Mouse (Mus musculus) thymus, postnatal 14 days (tissue): ENCODE results near the gene Chd2.
A peak's percentile ranks its signal among the peaks of the same experiment; 100 is the strongest.
"Not testable (repeated sequence)": the region's sequence is repeated elsewhere in the genome, so short reads cannot be mapped to it uniquely, and the experiment has no call there.

Source experiments
- DNase-seq: peaks from one replicate; pipeline ENCODE4 v3.0.0; 2021

Chd2 gene

DNA sequence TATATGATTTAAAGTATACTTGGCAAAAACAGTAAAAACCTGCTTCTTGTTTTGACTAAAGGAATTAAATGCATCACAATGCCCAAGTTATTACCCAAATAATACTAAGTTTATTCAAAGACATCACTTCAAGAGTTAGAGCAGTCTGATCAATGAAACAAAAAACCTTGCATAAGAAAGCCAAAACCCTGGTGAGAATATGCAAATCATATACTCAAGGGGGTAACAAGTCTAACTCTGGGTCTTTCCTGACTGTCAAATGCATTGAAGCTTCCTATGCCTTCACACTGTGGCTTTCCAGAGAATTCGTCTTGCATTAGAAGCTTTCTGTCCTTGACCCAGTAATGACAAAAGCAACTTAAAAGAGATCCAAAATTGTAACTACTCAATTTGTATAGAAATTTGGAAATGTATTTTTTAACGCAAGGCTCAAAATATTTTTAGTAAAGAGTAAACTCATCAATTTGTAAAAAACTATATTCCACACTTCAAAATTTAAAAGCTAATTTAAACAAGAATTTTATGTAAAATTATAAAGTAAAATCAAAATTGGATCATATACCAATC lies 2.4 kb downstream of the Chd2 start:
- no peak for DNase-seq

DNA sequence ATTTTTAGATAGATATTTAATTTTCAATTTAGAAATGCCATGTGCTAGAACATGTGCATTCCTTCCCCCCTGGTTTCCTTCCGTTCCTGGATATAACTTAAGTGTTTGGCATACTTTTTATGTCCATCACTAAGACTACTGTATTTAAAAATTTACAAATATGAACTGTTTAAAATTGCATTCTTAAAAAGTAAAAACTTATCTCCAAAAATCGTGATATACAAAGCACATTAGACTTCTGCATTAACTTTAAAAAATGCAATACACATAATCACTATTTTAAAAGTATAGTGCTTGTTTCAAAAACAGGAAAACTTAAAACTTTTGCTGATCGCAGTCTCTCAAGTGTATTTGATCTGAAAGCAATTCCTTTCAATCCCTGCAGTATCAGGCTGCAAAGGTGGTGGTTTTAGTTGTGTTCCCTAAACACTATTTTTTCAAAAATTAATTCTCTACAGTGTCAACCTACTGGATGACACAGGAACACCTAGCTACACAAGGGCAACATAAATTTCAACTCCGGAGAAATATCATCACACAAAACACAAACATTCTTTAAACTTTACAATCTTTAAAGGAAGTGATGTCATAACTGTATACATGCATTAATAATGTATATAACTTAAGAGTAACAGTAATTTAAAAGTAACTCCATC lies 3.1 kb downstream of the Chd2 start:
- DNase-seq = no peak

DNA sequence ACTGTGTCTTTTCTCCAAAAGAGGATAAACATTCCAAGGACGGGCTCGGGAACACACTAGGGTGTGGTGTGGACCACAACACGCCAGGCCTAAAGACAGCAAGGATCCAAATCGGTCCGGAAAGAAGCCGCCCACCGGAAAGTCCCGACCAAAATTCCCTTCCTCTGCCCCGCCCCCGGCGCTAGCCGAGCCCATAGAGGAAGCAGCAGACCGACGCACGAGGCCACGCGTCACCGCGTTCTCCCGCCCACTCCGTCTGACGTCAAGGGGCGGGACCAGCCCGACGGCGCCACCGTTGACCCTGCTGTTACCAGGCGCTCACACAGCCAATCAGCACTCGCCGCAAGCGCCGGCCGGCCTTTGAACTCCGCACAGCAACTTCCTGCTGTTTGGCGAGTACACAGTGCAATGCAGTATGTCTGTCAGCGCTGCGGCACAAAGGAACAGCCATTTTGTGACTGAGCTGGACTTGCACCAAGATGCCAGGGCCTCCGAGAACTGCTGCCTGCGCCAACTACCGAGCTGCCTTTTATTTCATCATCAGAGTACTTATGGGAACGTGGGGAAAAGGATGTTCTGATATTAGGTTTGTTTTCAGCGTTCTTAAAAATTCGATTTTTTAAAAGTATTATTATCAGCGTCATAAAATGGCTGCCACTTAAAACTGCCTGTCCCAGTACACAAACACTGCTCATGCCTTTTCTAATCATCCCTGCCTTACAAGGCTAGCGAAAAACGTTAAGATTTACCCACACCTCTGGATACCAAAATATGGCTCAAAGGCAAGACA lies 3.8 kb downstream of the Chd2 start:
- peak; percentile 100 for DNase-seq

DNA sequence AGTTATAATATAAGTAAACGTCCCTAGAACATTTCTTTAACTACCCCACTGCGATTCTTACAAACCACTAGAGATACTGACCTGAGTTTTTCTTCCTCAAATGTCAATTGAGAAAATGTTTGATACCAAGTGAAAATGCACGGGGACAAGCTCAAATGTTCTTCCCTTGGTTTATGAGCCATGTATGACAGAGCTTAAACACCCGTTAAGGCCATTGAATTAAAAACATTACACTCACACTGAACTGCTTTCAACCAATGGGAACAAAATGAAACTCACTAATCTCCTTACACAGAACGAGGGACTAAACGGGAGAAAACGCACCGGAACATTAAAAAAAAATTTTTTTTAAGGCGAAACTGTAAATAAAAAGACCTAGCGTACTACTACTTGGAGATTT lies 4.4 kb downstream of the Chd2 start:
- DNase-seq = no peak

DNA sequence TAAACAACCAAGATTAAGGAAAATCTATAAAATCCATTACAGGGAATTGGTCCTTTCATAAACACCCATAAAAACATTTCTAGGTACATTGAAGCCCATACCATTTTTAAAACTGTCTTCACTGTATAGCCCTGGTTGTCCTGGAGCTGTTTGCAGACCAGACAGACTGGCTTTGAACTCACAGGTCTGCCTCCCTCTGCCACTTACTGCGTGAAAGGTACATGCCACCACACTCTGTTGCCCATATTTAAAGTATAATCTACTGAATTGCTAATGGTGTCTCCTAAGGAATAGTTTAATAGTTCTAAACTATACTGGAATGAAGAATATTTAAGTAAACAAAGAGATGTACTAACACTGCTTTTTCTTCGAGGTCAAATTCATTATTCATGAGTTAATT lies 5.1 kb downstream of the Chd2 start:
- no peak for DNase-seq

DNA sequence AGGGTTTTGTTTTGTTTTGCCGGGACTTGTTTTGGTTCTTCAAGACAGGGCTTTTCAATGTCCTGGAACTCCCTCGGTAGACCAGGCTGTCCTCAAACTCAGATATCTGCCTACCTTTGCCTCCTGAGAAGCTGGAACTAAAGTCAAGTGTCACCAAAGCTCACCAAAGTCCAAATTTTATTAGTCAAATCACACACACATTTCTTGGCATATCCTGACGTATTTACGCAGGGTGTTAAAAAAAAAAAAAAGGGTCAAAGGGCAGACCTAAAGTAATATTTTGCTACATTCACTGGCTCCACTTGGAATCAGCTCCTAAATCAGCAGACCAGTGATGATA lies 5.8 kb downstream of the Chd2 start:
- DNase-seq = no peak

DNA sequence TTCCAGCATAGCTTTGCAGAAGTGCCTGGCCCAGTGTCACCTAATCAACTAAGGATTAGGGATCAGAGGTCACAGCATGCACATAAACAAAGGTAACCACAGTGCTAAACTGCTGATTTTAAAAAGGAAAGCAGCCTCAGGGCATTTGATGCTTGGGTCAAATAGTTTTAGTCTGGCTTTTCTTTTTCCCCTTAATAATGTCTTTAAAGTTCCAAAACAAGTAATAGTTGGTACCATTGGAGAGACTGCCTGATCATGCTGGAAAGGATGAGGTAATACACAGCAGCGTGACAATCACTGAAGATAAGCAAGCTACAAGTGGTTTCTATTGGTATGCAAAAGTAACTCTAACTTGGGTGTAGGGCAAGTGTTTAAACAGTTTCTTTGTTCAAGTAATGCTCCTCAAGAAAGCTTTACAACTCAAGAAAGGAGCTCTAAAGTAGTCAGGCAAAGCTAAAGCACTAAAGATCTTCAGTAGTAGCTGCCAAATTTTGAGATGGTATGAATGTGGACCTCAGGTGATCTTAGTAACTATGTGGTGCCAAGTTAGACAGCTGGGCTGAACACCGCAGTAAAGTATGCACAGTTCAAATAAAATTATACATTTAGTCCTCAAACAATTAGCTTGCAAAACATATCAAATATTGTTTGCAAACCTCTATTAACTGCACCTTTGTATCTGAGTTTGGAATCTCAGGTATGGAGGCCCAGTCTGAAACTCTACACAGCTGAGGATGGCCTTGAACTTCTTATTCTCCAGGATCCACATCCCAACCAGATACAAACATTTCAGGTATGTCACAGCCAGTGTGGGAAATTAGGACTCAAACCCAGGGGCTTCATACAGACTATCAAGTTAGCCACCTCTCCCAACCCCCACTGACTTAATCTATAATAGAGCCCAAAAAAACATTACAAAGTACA lies 6.4 kb downstream of the Chd2 start:
- DNase-seq = no peak

DNA sequence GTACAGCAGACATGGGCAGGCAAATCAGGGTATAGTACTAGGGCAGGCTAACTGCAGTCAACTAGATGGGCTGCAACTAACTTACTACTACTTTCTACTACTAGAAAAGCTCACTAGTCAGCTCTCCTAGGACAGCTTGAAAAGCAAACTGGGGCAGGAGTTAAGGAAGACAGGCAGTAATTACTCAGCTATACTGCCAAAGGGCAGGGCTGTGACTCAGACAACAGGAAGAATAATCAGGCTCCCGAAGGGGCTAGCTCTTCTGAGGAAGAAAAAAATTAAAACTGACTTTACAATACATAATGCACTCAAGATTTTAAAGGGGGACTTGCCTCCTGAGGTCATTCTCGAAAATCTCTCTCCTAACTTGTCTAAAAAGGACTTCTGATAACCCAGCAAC lies 8.2 kb downstream of the Chd2 start:
- no peak for DNase-seq

DNA sequence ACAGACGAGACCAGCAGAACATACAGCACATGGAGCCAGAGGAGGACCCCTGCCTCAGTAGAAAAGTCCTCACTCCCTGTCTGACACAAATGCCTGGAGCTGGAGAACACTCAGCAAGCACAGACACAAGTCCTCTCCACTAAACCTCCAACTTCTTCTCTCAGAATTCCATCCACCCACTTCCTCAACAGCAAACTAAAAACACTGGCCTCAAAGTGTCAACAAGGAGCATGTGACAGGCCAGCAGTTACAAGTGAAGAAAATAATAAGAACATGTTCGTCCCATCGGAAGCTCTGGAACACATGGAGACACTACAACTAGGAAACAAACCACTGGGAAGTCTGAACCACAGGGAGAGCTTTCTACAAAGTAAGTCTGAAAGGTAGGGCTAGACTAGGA lies 8.7 kb downstream of the Chd2 start:
- no peak for DNase-seq

DNA sequence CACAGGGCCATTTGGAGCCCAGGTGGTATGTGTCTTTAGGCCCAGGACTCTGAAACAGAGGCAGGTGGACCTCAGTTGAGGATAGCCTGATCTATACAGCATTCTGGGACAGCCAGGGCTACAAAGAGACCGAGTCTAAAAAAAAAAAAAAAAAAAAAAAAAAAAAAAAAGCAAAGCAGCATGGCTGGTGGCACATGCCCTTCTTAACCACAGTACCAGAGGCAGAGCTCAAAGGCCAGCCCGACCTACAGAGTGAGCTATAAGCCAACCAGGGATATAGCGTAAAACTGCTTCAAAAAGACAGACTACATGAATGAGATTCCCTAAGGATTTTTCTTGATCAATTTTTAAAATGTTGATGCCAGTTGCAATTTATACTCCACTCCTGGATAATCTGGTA lies 9.5 kb downstream of the Chd2 start:
- no peak for DNase-seq

DNA sequence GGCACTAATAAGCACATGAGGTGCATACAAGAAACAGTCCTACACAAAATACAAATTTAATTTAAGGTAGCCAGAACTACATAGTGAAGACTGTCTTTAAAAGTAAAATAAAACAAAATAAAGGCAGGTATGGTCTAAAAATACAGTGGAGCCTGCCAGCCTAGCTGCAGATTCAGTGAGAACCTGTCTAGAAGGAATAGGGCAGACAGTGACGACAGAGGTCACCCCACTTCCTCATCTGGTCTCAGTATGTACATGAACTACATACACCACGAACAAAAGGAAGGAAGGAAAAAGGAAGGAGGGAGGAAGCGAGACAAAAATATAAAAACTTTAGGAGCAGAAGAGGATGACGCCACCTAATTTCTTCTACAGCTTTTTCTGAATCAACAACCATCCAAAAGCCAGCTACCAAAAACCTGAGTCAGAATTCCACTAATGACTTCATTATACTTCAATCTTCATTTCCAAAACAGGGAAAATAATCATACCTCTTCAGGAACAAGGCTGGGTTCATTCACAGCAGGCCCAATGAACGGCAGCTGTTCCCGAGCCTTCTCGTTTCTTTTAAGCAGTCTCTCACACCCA lies 10.0 kb downstream of the Chd2 start:
- peak; percentile 43 for DNase-seq

DNA sequence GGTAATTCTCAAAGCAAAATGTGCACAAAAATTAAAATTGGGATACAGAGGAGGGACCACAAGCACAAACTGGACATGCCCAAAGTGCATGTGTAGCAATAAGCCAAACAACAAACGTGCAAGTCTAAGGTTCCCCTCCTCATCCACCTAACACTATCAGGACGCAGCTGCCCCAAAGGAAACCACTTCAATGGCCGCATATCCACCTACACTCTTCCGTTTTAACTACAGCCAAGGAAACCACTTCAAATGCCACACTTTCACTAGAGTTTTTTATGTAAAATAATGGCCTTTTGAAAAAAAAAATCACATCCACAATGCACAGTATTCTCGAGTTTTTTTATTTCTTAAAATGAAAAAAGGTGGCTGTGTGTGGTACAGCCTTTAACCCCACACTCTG lies 10.8 kb downstream of the Chd2 start:
- DNase-seq = no peak

DNA sequence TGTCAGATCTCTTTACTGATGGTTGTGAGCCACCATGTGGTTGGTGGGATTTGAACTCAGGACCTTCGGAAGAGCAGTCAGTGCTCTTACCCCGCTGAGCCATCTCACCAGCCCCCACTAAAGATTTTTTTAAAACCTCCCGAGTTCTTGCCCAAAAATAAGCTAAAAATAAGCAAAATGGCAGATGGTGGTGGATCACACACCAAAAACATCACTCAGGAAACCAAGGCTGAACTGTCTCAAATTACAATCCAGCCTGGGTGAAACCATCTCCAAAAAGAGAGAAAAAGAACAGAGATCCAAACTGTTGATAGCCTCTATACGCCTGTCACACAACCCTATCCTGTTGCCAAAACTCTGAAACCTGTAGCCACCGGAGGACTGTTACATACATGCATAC lies 11.5 kb downstream of the Chd2 start:
- DNase-seq = no peak

DNA sequence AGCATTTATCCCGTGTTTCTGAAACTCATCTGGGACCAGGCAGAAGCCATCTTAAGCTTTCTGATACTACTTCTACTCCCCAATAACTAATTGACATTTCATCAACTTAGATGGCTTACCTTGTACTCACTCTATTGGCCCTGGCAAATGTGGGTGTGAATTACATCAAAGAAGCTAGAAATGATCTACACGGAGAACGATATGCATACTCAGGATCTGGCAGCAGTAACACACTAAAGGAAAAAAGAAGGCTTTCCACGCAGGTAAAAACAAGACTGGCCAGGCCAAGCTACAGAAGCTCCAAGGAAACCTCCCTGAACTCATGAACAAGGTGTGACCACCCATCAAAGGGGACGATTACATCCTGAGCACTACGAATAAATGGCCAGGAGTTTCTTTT lies 12.4 kb downstream of the Chd2 start:
- DNase-seq = no peak

DNA sequence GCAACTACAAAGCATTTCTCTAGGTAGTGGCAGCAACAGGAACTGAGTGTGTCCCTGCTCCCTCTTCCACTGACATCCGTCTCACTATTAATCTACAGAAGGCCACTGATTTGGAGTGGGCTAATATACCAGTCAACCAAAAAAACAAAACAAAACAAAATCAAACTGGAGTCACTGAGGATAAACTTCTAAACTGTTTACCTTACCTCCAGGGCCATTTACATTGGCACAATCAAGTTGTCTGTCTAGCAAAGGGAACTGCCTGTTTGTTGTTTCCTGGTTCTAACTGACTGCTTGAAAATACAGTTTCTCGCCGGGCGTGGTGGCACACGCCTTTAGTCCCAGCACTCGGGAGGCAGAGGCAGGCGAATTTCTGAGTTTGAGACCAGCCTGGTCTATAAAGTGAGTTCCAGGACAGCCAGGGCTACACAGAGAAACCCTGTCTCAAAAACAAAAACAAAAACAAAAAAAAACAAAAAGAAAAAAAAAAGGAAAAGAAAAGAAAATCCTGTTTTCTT lies 13.2 kb downstream of the Chd2 start:
- not testable (repeated sequence) for DNase-seq

DNA sequence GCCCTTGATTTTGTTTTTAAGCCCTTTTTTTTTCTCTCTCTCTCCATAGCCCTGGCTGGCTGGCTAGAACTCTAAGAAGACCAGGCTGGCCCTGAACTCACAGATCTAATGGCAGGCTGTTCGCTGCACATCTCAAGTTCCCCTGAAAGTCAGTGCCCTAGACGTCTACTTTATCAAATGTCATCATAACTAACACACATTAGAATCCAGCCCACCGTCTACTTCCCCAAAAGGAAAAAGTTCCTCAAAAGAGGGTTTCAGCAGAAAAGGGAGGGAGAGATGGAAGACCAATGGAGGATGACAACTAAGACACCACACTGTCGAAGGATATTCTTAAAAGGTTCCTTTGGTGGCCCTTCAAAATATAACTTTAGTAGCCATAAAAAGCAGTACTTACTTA lies 14.4 kb downstream of the Chd2 start:
- no peak for DNase-seq

DNA sequence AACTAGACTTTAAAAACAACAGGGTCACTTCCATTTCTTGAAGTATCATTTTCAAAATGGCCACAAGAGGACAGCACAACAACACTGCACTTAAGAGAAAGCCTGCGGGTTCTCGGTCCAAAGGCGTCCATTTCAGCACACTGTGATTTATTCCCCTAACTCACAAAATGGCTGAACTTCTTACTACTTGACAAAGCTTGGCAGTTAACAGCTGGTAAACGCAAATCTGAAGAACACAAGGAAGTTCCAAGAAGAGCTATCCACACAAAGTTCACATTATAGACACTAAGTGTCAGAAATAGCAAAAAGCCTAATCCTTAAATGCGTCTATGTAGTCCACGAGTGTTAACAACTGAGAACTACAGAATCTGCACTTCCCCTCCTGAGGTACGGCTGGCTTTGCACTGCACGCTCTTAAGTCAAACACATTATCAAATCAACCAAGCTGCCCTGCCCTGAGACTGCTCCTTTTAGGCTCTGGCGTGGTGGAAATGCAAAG lies 17.1 kb downstream of the Chd2 start:
- peak; percentile 64 for DNase-seq

DNA sequence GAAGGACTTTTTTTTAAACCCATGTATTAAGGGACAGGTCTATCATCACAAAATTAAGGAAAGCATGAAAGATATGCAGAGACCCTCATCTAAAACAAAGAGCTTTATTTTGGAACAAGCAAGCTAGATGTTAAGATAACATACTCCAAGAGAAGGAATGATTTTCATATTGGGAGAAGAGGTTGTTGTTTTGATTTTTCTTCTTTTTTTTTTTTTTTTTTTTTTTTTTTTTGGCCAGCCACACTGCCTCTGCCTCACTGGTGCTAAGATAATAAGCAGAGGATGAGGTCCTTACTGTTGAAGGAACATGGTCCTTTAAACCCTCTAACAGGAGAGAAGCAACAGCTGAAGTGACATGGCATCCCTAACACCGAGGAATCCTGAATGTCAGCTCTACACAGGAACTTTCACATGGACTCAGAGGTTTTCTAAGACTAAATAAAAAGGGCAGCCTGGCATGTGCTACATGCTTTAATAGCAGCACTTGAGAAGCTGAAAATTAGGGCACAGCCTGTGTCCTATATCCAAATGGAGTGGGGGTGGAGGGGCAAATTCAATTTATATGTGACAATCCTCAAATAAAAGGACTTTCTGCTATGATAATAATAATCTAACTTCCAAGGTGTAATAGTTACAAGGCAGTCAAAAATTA lies 17.9 kb downstream of the Chd2 start:
- DNase-seq = no peak

DNA sequence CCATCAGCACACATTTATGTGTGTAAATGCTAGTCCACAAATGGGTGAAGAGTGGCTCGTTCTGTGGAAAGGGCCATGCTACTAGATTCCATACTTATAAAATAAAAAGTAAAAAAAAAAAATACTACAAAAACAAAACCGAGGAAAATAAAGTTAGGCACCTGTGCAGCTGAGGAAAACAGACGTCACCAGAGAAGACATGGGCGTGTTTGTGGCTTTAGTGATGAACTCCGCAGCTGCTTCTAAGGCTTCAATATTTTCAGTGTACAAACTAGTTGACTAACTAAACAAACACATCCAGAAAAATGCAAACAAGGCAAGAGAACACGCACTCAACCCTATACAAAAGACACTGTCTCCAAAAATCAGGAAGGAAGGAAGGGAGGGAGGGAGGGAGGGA lies 18.4 kb downstream of the Chd2 start:
- peak; percentile 58 for DNase-seq

DNA sequence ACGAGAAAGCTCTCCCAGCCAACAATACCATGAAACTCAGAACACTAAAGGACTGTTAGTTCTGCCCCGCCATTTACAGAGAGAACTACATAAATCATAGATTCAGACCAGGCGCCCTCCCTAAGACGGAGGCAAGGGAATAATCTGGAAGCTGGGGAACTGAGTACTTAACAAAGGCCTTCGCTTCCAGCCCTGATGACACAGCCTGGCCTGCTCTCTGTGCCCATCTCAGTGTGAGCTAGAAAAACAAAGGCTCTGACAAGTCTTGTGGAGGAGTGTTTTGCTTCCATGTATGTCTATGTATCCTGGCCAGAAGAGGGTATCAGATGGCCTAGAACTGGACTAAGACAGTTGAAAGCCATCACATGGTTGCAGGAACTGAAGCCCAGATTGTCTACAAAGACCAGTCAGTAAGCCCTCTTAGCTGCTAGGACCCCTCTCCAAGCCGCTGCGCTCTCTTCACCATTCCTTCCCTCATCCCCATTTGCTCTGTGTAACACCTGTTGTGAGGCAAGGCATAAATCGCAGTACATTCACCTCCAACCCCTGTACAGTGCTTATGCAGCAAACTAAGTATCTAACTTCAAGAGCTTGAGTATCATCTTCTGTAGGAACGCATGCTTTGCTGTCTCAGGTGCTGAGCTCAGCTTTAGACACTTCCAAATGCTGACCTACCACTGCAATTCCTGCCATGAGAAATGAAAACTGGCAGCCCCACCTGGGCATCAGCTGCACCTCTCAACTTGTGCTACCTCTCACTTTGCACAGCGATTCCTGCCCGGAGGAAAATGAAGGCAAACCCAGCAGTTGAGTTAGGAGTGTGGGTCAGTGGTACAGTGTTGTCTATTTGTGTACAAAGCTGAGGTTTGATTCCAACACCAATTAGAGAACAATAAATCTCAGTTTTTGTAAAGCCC lies 20.1 kb downstream of the Chd2 start:
- no peak for DNase-seq

DNA sequence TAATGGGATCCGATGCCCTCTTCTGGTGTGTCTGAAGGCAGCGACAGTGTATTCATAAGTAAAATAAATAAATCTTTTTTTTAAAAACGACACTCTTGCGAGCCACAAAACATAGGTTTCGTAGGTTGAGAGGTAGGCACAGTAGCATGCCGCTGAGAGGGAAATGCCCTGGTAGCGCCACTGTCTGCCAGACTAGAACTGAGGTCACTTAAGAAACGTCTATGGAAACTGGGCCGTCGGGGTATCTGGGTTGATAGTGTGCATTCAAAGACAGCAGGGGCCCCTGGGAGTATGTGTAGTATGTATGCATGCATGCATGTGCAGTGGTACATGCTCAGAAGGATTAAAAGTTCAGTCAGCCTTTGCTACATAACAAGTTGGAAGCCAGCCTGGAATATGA lies 21.4 kb downstream of the Chd2 start:
- no peak for DNase-seq
